Mouse (Mus musculus): ENCODE measurements at regions not wholly inside any gene's neighbourhood (a gene's known extent, or its start where the extent isn't known, plus 50 kb on each side); places are given as distances from the start of the nearest gene placed in this dataset.

GRCm38 (mm10) chr3:136611682-136612081, 58.2 kb upstream of the Ppp3ca start:
- no peak for ATAC-seq (replicated peaks; ENCODE audit: low FRiP score, low TSS enrichment, poor library complexity, severe bottlenecking)

GRCm38 (mm10) chr3:136610556-136610924, 59.4 kb upstream of the Ppp3ca start:
- no peak for ATAC-seq (replicated peaks; ENCODE audit: low FRiP score, low TSS enrichment, poor library complexity, severe bottlenecking)

- no peak for ATAC-seq (replicated peaks; ENCODE audit: low FRiP score, low TSS enrichment, poor library complexity, severe bottlenecking)
These were observed 59.9 kb upstream of the Ppp3ca start for GRCm38 (mm10) chr3:136609855-136610555.

DNA sequence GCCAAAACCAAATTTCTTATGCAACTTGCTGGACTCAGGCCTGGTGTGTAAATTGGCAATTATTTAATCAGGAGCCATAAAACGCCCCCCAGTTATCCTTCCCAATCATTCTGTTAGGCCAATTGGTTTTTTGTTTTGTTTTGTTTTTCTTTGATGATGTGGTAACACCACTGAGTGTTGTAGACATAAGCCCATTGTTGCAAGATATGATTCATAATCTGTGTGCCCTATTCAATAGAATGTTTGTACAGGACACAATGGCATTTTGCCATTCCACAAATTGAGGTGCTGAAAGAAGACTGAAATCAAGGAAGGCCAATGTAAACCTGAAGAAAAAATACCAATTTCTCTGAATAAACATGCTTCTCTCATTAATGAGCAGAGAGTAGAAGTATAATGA, 68.2 kb upstream of the Ppp3ca start:
- ATAC-seq (replicated peaks; ENCODE audit: low FRiP score, low TSS enrichment, poor library complexity, severe bottlenecking): no peak

DNA sequence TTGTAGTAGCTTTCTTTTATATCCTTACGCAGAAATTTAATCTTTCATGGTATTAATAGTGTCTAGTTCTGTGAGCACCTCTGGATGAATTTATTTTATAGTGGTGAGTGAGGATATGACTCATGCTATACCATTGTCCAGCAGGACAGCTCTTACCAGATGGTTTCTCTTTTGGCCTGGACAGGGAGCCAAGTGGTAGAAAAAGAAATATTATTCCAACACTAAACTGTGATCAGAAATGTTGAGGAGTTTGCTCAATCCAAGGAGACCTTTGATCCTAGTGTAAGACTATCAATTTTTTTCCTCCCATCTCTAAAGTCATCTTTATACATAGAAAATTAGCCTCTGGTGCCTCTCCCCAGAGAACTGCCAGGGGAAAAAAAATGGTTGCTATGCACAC, 86.0 kb upstream of the Ppp3ca start:
- no peak for ATAC-seq (replicated peaks; ENCODE audit: low FRiP score, low TSS enrichment, poor library complexity, severe bottlenecking)

DNA sequence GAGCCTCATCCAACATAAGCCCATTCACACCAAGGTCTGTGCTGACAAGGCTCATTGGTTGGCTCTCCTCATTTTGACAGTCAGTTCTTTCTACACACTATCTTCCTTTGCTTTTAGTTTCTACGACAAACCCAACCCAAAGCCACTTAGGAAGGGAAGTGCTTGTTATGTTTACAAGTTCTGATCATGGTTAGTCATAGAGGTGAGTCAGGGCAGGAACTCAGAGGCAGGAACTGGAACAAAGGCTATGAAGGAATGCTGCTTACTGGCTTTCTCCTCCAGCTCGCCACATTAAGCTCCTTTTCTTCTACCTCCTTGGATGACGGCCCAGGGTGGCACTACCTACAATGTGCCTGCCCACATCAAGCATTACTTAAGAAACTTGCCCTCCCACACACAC, 91.9 kb upstream of the Ppp3ca start:
- no peak for ATAC-seq (replicated peaks; ENCODE audit: low FRiP score, low TSS enrichment, poor library complexity, severe bottlenecking)

GRCm38 (mm10) chr3:136570517-136570916, 99.4 kb upstream of the Ppp3ca start:
- no peak for ATAC-seq (replicated peaks; ENCODE audit: low FRiP score, low TSS enrichment, poor library complexity, severe bottlenecking)

- ATAC-seq (replicated peaks; ENCODE audit: low FRiP score, low TSS enrichment, poor library complexity, severe bottlenecking): no peak
These were observed 113.4 kb upstream of the Ppp3ca start for GRCm38 (mm10) chr3:136556488-136556887.

- ATAC-seq (replicated peaks; ENCODE audit: low FRiP score, low TSS enrichment, poor library complexity, severe bottlenecking): no peak
These were observed 120.5 kb upstream of the Ppp3ca start for GRCm38 (mm10) chr3:136549471-136549870.

DNA sequence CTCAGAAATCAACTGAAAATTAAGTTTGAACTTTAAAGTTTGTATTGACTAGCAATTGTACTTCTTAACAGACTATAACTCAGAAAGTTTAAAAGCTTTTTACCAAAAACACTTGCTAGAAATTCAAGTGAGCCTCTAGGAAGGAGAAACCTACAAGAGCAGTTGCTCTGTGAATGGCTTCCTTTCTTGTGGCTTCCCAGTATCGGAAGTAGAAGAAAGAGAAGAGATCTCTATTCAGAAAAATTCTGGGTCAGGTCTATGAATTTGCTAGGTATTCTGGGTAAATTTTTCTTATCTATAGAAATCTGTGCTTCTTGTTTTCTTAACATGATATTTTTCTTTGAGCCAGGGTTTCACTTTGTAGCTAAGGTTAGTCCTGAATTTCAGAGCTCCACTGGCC, 138.3 kb upstream of the Ppp3ca start:
- no peak for ATAC-seq (replicated peaks; ENCODE audit: low FRiP score, low TSS enrichment, poor library complexity, severe bottlenecking)

GRCm38 (mm10) chr3:136508575-136508974, 161.3 kb upstream of the Ppp3ca start:
- ATAC-seq (replicated peaks; ENCODE audit: low FRiP score, low TSS enrichment, poor library complexity, severe bottlenecking): no peak

GRCm38 (mm10) chr3:136507070-136507469, 162.9 kb upstream of the Ppp3ca start:
- ATAC-seq (replicated peaks; ENCODE audit: low FRiP score, low TSS enrichment, poor library complexity, severe bottlenecking): no peak

DNA sequence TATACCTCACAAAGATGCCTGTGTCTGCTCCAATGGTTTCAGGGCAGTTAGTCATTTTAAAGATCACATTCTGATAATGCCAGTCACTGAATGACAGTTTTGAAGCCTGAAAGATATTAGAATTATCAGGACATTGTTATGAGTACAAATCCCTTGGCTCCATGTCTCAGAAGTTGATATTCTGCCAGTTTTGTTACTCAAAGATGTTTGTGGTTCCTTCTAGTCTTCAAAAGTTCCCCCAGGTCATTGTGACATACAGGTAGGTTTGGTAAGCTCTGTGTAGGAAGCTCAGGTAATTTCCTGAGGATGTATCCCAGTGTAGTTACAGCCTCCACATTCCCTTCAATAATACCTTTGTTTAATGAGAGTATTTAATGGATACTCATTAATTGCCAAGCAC, 169.0 kb upstream of the Bank1 start:
- ATAC-seq (replicated peaks; ENCODE audit: low FRiP score, low TSS enrichment, poor library complexity, severe bottlenecking): no peak

DNA sequence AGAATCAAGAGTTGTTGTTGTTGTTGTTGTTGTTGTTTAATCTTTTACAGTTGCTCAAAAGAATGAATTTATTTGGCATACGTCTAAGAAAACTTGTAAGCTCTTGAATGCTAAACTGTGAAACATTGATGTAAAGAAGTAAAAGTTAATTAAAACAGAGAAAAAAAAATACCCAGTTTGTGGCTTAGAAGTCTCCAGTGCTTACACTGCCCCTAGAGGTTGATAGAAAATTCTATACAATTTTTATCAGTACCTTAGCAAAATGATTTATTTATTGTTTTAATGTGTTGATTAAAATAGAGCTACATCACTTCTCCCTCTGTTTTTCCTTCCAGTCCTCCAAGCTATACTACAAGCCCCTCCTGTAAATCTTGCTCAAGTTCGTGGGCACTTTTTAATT, 165.8 kb upstream of the Bank1 start:
- ATAC-seq (replicated peaks; ENCODE audit: low FRiP score, low TSS enrichment, poor library complexity, severe bottlenecking): no peak

GRCm38 (mm10) chr3:136471693-136472092, 145.8 kb upstream of the Bank1 start:
- ATAC-seq (replicated peaks; ENCODE audit: low FRiP score, low TSS enrichment, poor library complexity, severe bottlenecking): no peak

DNA sequence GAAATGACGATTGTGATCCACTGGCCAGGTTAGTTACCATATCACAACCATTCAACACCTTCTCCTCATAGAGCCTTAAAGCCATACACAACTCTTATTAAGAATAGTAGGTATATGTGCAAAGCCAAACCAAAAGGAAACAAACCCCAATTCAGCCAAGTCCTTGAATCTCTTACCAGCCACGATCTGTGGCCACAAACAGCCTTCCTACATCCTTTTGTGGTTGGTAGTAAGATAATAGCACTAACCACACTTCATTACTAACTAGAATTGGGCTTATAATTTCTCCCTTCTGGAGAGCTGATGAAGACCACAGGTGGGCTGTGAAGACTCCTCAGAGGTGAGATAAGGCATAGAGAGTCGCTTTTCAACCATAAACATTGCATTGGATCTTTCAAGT, 136.9 kb upstream of the Bank1 start:
- ATAC-seq (replicated peaks; ENCODE audit: low FRiP score, low TSS enrichment, poor library complexity, severe bottlenecking): no peak

GRCm38 (mm10) chr3:136456471-136457117, 130.7 kb upstream of the Bank1 start:
- ATAC-seq (replicated peaks; ENCODE audit: low FRiP score, low TSS enrichment, poor library complexity, severe bottlenecking): no peak

- no peak for ATAC-seq (replicated peaks; ENCODE audit: low FRiP score, low TSS enrichment, poor library complexity, severe bottlenecking)
These were observed 130.0 kb upstream of the Bank1 start for GRCm38 (mm10) chr3:136455651-136456470.

DNA sequence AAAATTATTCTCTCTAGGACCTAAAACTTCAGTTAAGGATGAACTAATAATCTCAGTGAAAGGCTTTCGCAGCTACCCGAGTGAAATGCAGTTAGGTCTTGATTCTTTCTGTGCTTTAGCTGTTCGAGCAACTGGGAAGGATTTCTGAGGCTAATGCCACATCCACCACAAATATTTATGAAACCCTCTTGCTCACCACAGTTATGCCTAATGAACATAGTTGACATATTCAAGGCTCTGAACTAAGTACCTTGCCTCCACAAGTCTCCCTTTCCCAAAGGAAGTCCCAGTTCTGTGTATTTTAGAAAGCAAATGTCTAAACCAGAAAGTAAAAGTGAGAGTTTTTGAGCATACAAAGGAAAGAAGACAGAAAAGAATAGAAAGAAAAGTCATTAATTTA, 129.1 kb upstream of the Bank1 start:
- ATAC-seq (replicated peaks; ENCODE audit: low FRiP score, low TSS enrichment, poor library complexity, severe bottlenecking): no peak

- ATAC-seq (replicated peaks; ENCODE audit: low FRiP score, low TSS enrichment, poor library complexity, severe bottlenecking): no peak
These were observed 125.3 kb upstream of the Bank1 start for GRCm38 (mm10) chr3:136450986-136451774.
